Mouse (Mus musculus) stomach, postnatal 0 days (tissue): ENCODE measurements around the gene Xpr1.

ENCODE experiments used
- CTCF ChIP-seq: IDR thresholded peaks from 2 replicates; pipeline ENCODE4 v1.5.1; 2016; ENCODE audit warnings: antibody characterized with exemption, low read depth, mild to moderate bottlenecking, moderate library complexity
- EP300 ChIP-seq: optimal IDR thresholded peaks from 2 replicates; pipeline ENCODE3; 2016; ENCODE audit warnings: antibody characterized with exemption

GRCm38 (mm10) chr1:155463442-155463841, 46.2 kb upstream of the Xpr1 start:
- no peak for TF ChIP-seq CTCF
- TF ChIP-seq EP300 = no peak
